Mouse (Mus musculus) limb, embryonic 10.5 days (tissue): Measurements from ENCODE around the gene Pcnx3. TPM values are rescaled to one million over a fixed set of nuclear protein-coding genes. Genes with fewer than 3 reads are reported as not detected.

Experiments
- DNase-seq: peaks from one replicate; pipeline ENCODE4 v3.0.0-alpha.2; 2017; ENCODE audit warnings: low spot score
- H3K27ac ChIP-seq: fragments of 300-500 bp; sonication (generic); 2 replicates; pipeline ENCODE4 v1.5.1; 2016; ENCODE audit warnings: mild to moderate bottlenecking
- H3K27me3 ChIP-seq: fragments of 300-500 bp; sonication (generic); 2 replicates; pipeline ENCODE4 v1.6.1; 2016; ENCODE audit warnings: low read depth, mild to moderate bottlenecking; ENCODE audit not compliant: poor library complexity, severe bottlenecking
- H3K36me3 ChIP-seq: fragments of 300-500 bp; sonication (generic); 2 replicates; pipeline ENCODE4 v1.6.1; 2016; ENCODE audit warnings: mild to moderate bottlenecking, moderate library complexity
- H3K4me1 ChIP-seq: fragments of 300-500 bp; sonication (generic); 2 replicates; pipeline ENCODE4 v1.6.1; 2016
- H3K4me3 ChIP-seq: fragments of 300-500 bp; sonication (generic); 2 replicates; pipeline ENCODE4 v1.5.1; 2016; ENCODE audit warnings: mild to moderate bottlenecking, moderate library complexity
- H3K9me3 ChIP-seq: fragments of 300-500 bp; sonication (generic); replicated peaks from 2 replicates; pipeline ENCODE4 v1.6.1; 2016; ENCODE audit warnings: mild to moderate bottlenecking
- WGBS: fragments of 180-500 bp; shearing (Covaris S2); methylation state at CpG from one replicate; pipeline ENCODE4 v1.1.7; 2016; 5-methylcytosine and 5-hydroxymethylcytosine counted together
- polyA plus RNA-seq: library from polyadenylated mRNA; unstranded; fragments of >200 nt; fragmentation: Nextera tagmentation; extraction: Ambion mirVana; gene quantifications from 2 replicates; pipeline ENCODE4 v1.2.1, GENCODE M21; 2016

Pcnx3 gene
- polyA plus RNA-seq, 1 experiment from 2014 or later: 34.3 TPM

DNA sequence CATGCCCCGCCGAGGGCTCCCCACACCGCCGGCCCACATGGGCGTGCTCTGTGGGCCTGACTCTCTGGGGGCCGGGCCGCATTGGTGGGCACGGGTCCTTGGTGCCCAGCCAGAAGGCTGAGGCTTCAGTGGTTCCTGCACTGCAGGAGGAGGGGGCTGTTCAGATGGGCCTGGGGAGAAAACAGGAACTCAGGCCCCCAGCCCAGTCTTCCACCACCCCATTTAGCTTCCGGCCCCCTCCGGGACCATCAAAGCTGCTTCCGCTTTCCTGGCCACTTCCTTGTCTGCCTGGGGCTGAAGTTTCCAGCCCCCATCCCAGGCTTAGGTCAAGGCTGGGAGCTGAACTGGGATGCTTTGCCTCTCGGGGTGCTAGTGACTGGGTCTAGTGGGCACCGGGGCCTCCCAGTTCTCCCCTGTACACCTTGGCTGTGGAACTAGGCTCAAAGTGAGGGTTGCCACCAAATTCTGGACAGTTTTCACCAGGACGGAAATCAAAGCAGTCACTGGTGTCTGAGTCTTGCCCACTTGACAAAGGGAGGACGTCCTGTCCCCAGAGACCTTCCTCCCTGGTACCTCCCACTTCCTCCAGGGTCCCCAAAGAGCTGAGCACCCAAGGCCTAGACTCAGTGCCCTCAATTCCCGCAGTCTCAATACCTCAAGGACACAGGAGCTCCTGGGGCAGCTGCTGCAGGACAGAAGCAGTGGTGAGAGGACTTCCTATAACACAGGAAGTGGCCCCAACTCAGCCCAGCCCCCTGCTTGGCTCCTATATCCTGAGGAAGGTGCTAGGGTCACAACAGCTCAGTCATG is 27.6 kb downstream of the Pcnx3 start:
- Histone ChIP-seq H3K4me3 (peak overlapping the region; percentile 60), H3K27me3 (peaks cover 5% of the 10 kb centered on the region), H3K36me3 (peaks cover 65% of the 10 kb centered on the region), H3K4me1 (peaks cover 57% of the 10 kb centered on the region), H3K9me3 (no peaks in the 10 kb centered on the region), H3K27ac (peak overlapping the region; percentile 65)
- DNase-seq: no peak
- WGBS: 83% methylated on average over 16 of the region's 16 CpGs

DNA sequence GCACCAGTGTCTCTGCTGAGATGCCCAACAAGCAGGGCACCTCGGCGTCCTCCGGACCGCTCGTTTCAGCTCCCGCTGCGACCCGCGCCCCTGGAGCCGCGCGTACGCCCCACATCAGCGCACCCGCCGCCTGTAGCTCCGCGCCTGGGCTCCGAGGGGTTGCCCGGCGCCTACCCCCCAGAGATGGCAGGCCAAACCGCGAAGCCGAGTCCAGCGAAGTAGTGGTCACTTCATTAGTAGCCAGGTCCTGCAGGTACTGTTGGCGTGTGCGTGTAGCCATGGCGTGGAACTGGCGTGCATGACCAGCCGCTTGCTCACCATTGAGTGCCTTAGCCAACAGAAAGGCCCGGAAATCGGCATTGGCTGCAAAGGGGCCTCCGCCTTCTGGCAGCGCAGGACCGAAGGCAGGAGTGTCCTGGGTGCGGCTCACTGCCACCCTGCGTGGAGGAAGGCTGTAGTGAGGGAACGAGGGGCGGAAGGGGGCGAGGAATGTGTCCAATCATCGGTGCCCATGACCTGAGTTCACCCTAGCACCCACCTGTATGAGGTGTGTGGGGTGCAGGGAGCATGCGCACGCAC is 33.9 kb downstream of the Pcnx3 start:
- peaks cover 29% of the 10 kb centered on the region for H3K4me1 ChIP-seq
- peak overlapping the region; percentile 60 for H3K4me3 ChIP-seq
- no peaks in the 10 kb centered on the region for H3K9me3 ChIP-seq
- H3K27ac ChIP-seq: peak overlapping the region; percentile 74
- H3K36me3 ChIP-seq: peaks cover 91% of the 10 kb centered on the region
- WGBS: 6% methylated on average over 43 of the region's 43 CpGs
- peaks cover 26% of the 10 kb centered on the region for H3K27me3 ChIP-seq
- peak; percentile 48 for DNase-seq

- peaks cover 26% of the 10 kb centered on the region for H3K27me3 ChIP-seq
- H3K9me3 ChIP-seq: no peaks in the 10 kb centered on the region
- H3K4me3 ChIP-seq: peak overlapping the region; percentile 60
- peaks cover 85% of the 10 kb centered on the region for H3K36me3 ChIP-seq
- H3K4me1 ChIP-seq: peaks cover 34% of the 10 kb centered on the region
- H3K27ac ChIP-seq: peak overlapping the region; percentile 74
- DNase-seq: peak; percentile 87
- WGBS: 6% methylated on average over 62 of the region's 62 CpGs
Observed at GRCm38 (mm10) chr19:5653969-5654719, 34.6 kb downstream of the Pcnx3 start.

GRCm38 (mm10) chr19:5652570-5652969 is 36.1 kb downstream of the Pcnx3 start:
- H3K4me3 ChIP-seq: no peak overlapping the region
- peaks cover 78% of the 10 kb centered on the region for H3K36me3 ChIP-seq
- peaks cover 26% of the 10 kb centered on the region for H3K27me3 ChIP-seq

DNA sequence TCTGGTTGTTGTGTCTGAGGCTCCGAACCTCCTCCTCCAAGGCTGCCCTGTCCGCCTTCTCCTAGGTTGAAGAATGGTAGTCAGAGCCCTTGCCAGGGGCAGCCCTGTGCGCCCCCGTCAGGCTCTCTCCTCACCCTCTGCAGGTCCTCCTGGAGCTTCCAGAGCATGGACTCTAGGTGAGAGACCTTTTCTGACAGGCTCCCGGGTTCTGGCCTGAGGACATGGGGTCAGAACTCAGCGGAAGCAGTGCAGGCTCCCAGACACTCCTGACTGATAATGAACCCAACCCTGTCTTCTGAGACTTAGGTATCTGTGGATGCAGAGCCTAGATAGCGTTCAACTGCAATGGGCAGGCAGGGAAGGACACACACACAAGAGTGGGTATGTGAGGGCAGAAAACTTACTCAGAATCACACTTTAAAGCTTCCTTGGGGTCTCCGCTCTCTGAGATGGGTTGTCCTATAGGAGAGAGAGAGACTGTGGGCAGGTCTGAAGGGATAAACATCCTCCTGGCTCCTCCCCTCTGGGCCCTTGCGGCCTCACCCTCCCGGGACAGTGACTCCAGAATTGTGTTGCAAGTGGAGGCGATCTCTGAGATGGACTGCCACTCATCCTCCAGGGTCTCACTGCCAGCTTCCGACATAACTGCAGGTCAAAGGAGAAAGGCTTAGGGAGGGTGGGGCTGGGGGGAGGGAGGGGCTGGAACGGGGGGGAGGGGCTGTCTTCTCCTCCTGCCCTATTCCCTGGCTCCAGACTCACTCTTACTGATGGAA is 37.0 kb downstream of the Pcnx3 start:
- Histone ChIP-seq H3K27ac (no peak overlapping the region), H3K36me3 (peaks cover 78% of the 10 kb centered on the region), H3K27me3 (peaks cover 25% of the 10 kb centered on the region), H3K4me1 (peaks cover 50% of the 10 kb centered on the region), H3K9me3 (no peaks in the 10 kb centered on the region), H3K4me3 (peak overlapping the region; percentile 15; the same call in 1 of the 2 replicates)
- DNase-seq: no peak
- 57% methylated on average over 13 of the region's 13 CpGs for WGBS

More at GRCm38 (mm10) chr19:5652570-5652969, 36.1 kb downstream of the Pcnx3 start:
- WGBS: 76% methylated on average over 6 of the region's 6 CpGs
- Histone ChIP-seq H3K27ac (no peak overlapping the region), H3K4me1 (peaks cover 50% of the 10 kb centered on the region), H3K9me3 (no peaks in the 10 kb centered on the region)
- no peak for DNase-seq

- WGBS: 71% methylated on average over 6 of the region's 6 CpGs
- H3K27me3 ChIP-seq: peaks cover 2% of the 10 kb centered on the region
- H3K4me1 ChIP-seq: peaks cover 30% of the 10 kb centered on the region
- H3K4me3 ChIP-seq: peak overlapping the region; percentile 37
- H3K27ac ChIP-seq: peak overlapping the region; percentile 89
- H3K36me3 ChIP-seq: peaks cover 82% of the 10 kb centered on the region
- H3K9me3 ChIP-seq: no peaks in the 10 kb centered on the region
- no peak for DNase-seq
Observed at GRCm38 (mm10) chr19:5649298-5649741, 39.4 kb downstream of the Pcnx3 start.

DNA sequence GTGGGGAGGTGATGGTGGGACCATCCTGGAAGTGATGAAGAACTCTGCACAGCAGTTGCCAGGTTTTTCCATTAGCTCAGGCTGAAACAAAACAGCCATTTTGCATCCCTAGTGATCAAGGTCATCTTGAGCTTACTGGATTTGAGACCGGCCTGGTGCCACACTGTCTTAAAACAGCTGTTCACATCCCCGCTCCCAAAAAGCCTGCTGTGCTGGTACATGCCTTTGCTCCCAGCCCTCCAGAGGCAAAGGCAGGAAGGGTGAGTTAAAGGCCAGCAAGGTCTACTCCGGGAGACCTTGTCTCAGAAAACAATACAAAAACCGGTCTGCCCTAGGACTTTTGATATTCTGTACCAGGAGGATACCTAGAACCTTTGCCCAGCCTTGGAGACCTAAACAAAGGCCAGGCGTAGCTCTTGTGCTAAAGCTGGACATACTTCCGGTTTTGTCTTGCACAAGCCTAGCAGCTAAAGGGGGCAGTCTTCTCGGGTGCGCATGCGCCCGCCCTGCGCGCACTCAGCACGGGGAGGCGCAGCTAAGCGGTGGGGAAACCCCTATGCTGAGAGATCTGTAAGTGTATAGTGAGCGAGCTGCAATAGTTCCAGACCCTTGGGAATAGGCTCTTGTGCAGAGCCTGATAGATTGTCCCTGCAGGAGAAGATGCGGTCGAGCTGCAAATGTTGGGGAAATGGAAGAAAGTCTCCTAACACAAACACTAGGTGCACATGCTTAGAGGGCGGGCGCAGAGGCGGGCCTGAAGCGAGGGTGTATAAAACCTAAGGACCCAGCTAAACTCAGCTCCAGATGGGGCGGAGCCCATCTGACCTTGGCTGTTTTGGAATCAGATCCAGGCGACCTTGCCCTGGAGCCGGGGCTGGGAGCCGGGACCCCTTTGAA is 40.1 kb downstream of the Pcnx3 start:
- 15% methylated on average over 26 of the region's 26 CpGs for WGBS
- H3K27ac ChIP-seq: peak overlapping the region; percentile 89

GRCm38 (mm10) chr19:5647791-5648190 is 40.9 kb downstream of the Pcnx3 start:
- peak overlapping the region; percentile 89 for H3K27ac ChIP-seq
- no peak for DNase-seq
- 96% methylated on average over 6 of the region's 6 CpGs for WGBS

More for the DNA sequence above, 40.1 kb downstream of the Pcnx3 start:
- Histone ChIP-seq H3K36me3 (peaks cover 83% of the 10 kb centered on the region), H3K9me3 (no peaks in the 10 kb centered on the region), H3K4me3 (peak overlapping the region; percentile 37), H3K27me3 (no peaks in the 10 kb centered on the region; the same call in 1 of the 2 replicates), H3K4me1 (peaks cover 23% of the 10 kb centered on the region)
- peak; percentile 80 for DNase-seq

GRCm38 (mm10) chr19:5646731-5647330 is 41.9 kb downstream of the Pcnx3 start:
- no peak overlapping the region for H3K4me3 ChIP-seq
- no peak overlapping the region for H3K27ac ChIP-seq
- H3K4me1 ChIP-seq: peaks cover 21% of the 10 kb centered on the region
- H3K9me3 ChIP-seq: no peaks in the 10 kb centered on the region
- DNase-seq: no peak
- H3K27me3 ChIP-seq: no peaks in the 10 kb centered on the region
- peaks cover 82% of the 10 kb centered on the region for H3K36me3 ChIP-seq
- WGBS: 91% methylated on average over 8 of the region's 8 CpGs

More at GRCm38 (mm10) chr19:5647791-5648190, 40.9 kb downstream of the Pcnx3 start:
- 0 out of 2 replicates have a peak overlapping the region, but pooled peaks have one; percentile 37 for H3K4me3 ChIP-seq
- H3K27me3 ChIP-seq: no peaks in the 10 kb centered on the region
- peaks cover 82% of the 10 kb centered on the region for H3K36me3 ChIP-seq
- H3K4me1 ChIP-seq: peaks cover 21% of the 10 kb centered on the region
- H3K9me3 ChIP-seq: no peaks in the 10 kb centered on the region

- WGBS: 98% methylated on average over 9 of the region's 9 CpGs
- peaks cover 27% of the 10 kb centered on the region for H3K4me1 ChIP-seq
- H3K9me3 ChIP-seq: no peaks in the 10 kb centered on the region
- no peak for DNase-seq
- H3K4me3 ChIP-seq: no peak overlapping the region
- no peak overlapping the region for H3K27ac ChIP-seq
- H3K27me3 ChIP-seq: no peaks in the 10 kb centered on the region
- H3K36me3 ChIP-seq: peaks cover 82% of the 10 kb centered on the region
Observed at GRCm38 (mm10) chr19:5645280-5645679, 43.4 kb downstream of the Pcnx3 start.

DNA sequence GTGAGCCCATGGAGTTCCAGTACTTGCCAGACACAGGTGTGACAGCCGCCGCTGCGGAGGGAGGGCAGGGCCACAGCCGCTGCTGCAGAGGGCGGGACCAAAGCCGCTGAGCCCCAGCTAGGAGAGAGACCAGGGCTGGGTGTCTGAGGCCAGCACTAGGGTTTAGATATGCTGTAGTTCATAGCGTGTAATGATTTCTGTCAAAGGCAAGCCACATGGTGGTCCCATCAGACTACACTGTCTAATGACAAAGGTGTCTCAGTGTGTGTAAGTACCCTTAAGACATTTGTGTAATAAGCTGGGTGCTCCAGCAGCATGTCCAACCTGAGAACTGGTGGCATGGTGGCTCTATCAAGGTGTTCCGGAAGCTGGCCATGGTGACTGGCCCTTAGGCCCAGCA is 47.1 kb downstream of the Pcnx3 start:
- H3K4me3 ChIP-seq: no peak overlapping the region
- peaks cover 38% of the 10 kb centered on the region for H3K4me1 ChIP-seq
- no peaks in the 10 kb centered on the region for H3K9me3 ChIP-seq
- peaks cover 79% of the 10 kb centered on the region for H3K36me3 ChIP-seq
- no peak overlapping the region for H3K27ac ChIP-seq
- WGBS: 93% methylated on average over 8 of the region's 8 CpGs
- no peak for DNase-seq
- H3K27me3 ChIP-seq: no peaks in the 10 kb centered on the region
